Mouse (Mus musculus): ENCODE results near the gene Tfb1m. TPM values are rescaled to one million over a fixed set of nuclear protein-coding genes. Genes with fewer than 3 reads are reported as not detected.

Tfb1m gene
- polyA plus RNA-seq, 1 experiment = 4.5 TPM

Other genes starting within 250 kb of the Tfb1m start
- 0.82 and 1.2 TPM in 2 replicates for gene Tiam2, start 231.2 kb downstream of the Tfb1m start, polyA plus RNA-seq (2012; rRNA removed)
- gene Cldn20, start 25.2 kb downstream of the Tfb1m start, polyA plus RNA-seq (2012; rRNA removed) = 0.26 TPM in 1 of 2 replicates, not detected in the other
- gene Nox3, start 138.5 kb upstream of the Tfb1m start, polyA plus RNA-seq (2012; rRNA removed) = not detected in 2 replicates

Data from gonadal fat pad, adult 2 months (tissue).